Mouse (Mus musculus) G1E (cell line): ENCODE results near the gene Slc6a11.

Source experiments
- CTCF ChIP-seq: IDR thresholded peaks from 2 replicates; pipeline ENCODE4 v1.5.1; 2012; ENCODE audit warnings: low read depth, low read length, inconsistent platforms, mixed read lengths
- GATA1 ChIP-seq: IDR thresholded peaks from 2 replicates; pipeline ENCODE4 v1.6.1; 2012; ENCODE audit warnings: borderline replicate concordance, low read length, inconsistent platforms, mixed read lengths

DNA sequence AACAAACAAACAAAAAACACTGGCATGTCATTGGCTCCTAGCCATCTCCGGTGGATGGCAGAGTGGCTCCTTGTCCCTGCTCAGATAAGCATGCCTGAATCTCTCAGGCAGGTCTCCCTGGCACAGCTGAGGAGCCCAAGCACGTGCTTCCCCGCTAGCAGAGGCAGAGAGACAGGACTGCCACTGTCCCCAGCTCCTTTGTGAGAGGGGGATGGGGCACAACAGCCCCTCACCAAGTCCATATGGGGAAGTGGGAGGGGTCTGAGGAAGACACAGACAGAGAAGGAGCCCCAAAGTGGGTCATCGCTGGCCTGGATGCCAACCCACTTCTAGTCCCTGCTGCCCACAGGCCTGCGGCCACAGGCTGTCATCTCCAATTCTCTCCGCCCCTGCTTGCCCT lies 130.6 kb downstream of the Slc6a11 start:
- no peak for TF ChIP-seq CTCF
- no peak for TF ChIP-seq GATA1
